Mouse (Mus musculus): ENCODE measurements around the gene Xrn1.

- TF ChIP-seq CTCF (IDR thresholded peaks at IDR 0.05; ENCODE audit: low read depth, low read length): no peak
- no peak for TF ChIP-seq TAL1 (conservative IDR thresholded peaks at IDR 0.05; ENCODE audit: low read depth, low read length)
- no peak for TF ChIP-seq GATA2 (IDR thresholded peaks at IDR 0.05; ENCODE audit: borderline replicate concordance, low read depth, low read length)
- no peak for TF ChIP-seq GATA1 (IDR thresholded peaks at IDR 0.05; ENCODE audit: borderline replicate concordance, low read length)
Observed at GRCm38 (mm10) chr9:96078752-96079315, 124.3 kb downstream of the Xrn1 start.

Measured in G1E (cell line).